Mouse (Mus musculus): ENCODE measurements around the gene Erp27. TPM values are rescaled to one million over a fixed set of nuclear protein-coding genes. Genes with fewer than 3 reads are reported as not detected.
"Not testable (repeated sequence)": the region's sequence is repeated elsewhere in the genome, so short reads cannot be mapped to it uniquely, and the experiment has no call there.

The Erp27 gene
- total and polyA plus RNA-seq, 2 experiments from 2014 or later, result 0.19 to 0.92 TPM

DNA sequence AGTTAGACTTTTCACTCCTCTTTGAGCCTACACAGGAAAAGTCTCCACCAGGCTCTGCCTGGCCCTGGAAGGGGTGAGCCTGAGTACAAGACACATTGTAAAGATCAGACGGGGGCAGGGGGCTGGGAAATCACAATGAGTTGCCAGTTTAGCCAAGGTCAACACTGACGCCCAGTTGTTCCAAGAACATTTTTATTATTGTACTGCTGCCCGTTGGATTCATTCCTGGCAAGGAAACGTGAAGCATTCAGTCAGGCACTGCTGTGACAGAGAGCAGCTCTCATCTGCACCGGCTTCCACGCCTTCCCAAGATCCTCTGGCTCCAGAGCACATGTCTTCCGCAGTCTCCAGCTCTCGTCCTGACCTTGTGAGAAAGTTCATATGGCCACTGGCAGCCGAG, 34.1 kb downstream of the Erp27 start:
- Histone ChIP-seq H3K27me3 (ENCODE audit: insufficient read depth, low read length) (no peaks in the 10 kb centered on the region), H3K4me2 (ENCODE audit: low read depth) (no peak overlapping the region), H3K36me3 (ENCODE audit: insufficient read depth) (no peaks in the 10 kb centered on the region), H3K4me1 (ENCODE audit: insufficient read depth) (no peaks in the 10 kb centered on the region), H3K4me3 (ENCODE audit: low read depth, low read length) (no peak overlapping the region), H3K9me3 (ENCODE audit: low read length) (no peaks in the 10 kb centered on the region), H3K9ac (no peak overlapping the region), H3K27ac (ENCODE audit: low read depth, low read length) (no peak overlapping the region)
- TF ChIP-seq CTCF (IDR thresholded peaks at IDR 0.05; ENCODE audit: low read depth), result no peak
- 78% methylated on average over 9 of the region's 9 CpGs for WGBS
- DNase-seq (no peak), ATAC-seq (no peak)

DNA sequence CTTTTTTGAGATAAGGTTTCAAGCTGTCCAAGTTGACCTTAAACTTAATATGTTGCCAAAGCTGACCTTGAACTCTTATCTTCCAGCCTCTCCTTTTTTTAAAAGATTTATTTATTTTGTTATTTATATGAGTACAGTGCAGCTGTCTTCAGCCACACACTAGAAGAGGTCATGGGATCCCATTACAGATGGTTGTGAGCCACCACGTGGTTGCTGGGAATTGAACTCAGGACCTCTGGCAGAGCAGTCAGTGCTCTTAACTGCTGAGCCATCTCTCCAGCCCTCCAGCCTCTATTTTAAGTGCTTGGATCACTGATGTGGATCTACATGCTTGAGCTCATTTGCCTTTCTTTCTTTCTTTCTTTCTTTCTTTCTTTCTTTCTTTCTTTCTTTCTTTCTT, 37.2 kb downstream of the Erp27 start:
- not testable (repeated sequence) for H3K9me3 ChIP-seq (ENCODE audit: low read length); H3K4me1 ChIP-seq (ENCODE audit: insufficient read depth); H3K4me3 ChIP-seq (ENCODE audit: low read depth, low read length); H3K27me3 ChIP-seq (ENCODE audit: insufficient read depth, low read length); H3K27ac ChIP-seq (ENCODE audit: low read depth, low read length); H3K9ac ChIP-seq; ATAC-seq; H3K36me3 ChIP-seq (ENCODE audit: insufficient read depth); H3K4me2 ChIP-seq (ENCODE audit: low read depth); DNase-seq
- WGBS, result 55% methylated on average over 1 of the region's 1 CpGs

DNA sequence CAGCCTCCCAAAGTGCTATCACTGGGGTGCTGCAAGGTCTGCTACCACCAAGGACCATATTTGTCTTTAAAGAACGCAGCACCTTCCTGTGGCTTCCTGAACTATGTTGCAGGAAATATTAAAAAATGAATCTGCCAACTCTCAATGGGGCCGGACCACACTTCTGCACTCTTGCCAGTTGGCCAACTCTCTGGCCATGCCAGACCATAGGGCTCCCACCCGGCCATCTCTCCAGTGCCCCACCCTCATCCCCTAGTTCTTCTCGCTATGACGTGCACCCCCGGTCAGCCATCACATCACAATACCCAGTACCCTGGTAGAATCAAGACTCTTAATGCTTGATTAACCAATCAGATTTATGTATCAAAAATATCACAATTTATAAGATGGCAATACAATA, 38.0 kb downstream of the Erp27 start:
- H3K9me3 ChIP-seq (ENCODE audit: low read length), result no peaks in the 10 kb centered on the region
- no peak overlapping the region for H3K27ac ChIP-seq (ENCODE audit: low read depth, low read length)
- H3K9ac ChIP-seq, result no peak overlapping the region
- H3K36me3 ChIP-seq (ENCODE audit: insufficient read depth), result no peaks in the 10 kb centered on the region
- no peak overlapping the region for H3K4me3 ChIP-seq (ENCODE audit: low read depth, low read length)
- TF ChIP-seq CTCF (IDR thresholded peaks at IDR 0.05; ENCODE audit: low read depth), result no peak
- whole genome bisulfite sequencing, result 92% methylated on average over 6 of the region's 6 CpGs
- H3K4me2 ChIP-seq (ENCODE audit: low read depth), result no peak overlapping the region
- DNase-seq, result no peak
- no peaks in the 10 kb centered on the region for H3K27me3 ChIP-seq (ENCODE audit: insufficient read depth, low read length)
- H3K4me1 ChIP-seq (ENCODE audit: insufficient read depth), result no peaks in the 10 kb centered on the region
- no peak for ATAC-seq

DNA sequence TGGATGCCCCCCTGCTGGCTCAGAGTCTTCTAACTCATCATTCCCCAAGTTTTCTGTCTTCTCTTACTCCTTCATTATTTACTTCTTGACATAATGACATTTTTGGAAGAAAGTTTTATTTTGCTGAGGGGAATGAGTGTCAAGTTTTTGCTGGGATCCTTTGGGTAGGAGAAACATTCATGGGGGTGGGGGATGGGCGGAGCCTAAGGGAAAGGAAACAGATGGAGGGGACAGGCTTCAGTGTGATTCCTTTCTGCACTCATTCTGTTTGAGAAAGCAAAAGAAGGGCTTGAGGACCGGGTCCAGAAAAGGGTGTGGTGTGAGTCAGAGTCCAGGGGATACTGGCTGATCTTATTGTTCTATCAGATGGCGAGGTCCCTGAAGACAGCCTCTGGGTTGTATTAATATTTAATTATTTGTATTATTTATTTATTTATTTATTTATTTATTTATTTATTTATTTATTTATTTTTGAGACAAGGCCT, 38.5 kb downstream of the Erp27 start:
- no peak overlapping the region for H3K4me2 ChIP-seq (ENCODE audit: low read depth)
- ATAC-seq (no peak), DNase-seq (no peak)
- no peak overlapping the region for H3K4me3 ChIP-seq (ENCODE audit: low read depth, low read length)
- H3K4me1 ChIP-seq (ENCODE audit: insufficient read depth), result no peaks in the 10 kb centered on the region
- H3K27me3 ChIP-seq (ENCODE audit: insufficient read depth, low read length), result no peaks in the 10 kb centered on the region
- H3K36me3 ChIP-seq (ENCODE audit: insufficient read depth), result no peaks in the 10 kb centered on the region
- 90% methylated on average over 3 of the region's 3 CpGs for WGBS
- TF ChIP-seq CTCF (IDR thresholded peaks at IDR 0.05; ENCODE audit: low read depth), result no peak
- H3K27ac ChIP-seq (ENCODE audit: low read depth, low read length), result no peak overlapping the region
- no peak overlapping the region for H3K9ac ChIP-seq
- no peaks in the 10 kb centered on the region for H3K9me3 ChIP-seq (ENCODE audit: low read length)

DNA sequence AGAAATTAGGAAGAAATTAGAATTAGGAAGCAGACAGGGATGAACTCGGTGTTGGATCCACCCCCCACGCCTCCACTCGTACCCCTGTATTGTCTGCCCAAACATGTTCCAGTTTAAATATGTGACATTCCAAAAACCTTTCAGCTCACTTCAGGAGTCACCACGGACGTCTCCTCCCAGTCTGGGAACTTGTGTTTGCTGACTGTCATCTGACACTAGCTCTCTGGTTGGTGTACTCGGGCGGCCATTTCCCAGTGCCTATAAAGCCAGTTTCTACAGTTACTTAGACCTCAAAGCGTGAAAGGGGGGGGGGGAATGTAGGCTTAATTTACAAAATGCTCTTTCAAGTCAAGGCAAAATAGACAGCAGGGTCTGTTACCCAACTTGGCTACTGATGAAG, 40.3 kb downstream of the Erp27 start:
- Histone ChIP-seq H3K36me3 (ENCODE audit: insufficient read depth) (no peaks in the 10 kb centered on the region), H3K27me3 (ENCODE audit: insufficient read depth, low read length) (no peaks in the 10 kb centered on the region), H3K4me1 (ENCODE audit: insufficient read depth) (no peaks in the 10 kb centered on the region), H3K27ac (ENCODE audit: low read depth, low read length) (no peak overlapping the region), H3K9ac (no peak overlapping the region), H3K4me3 (ENCODE audit: low read depth, low read length) (no peak overlapping the region), H3K9me3 (ENCODE audit: low read length) (no peaks in the 10 kb centered on the region), H3K4me2 (ENCODE audit: low read depth) (no peak overlapping the region)
- no peak for ATAC-seq
- no peak for TF ChIP-seq CTCF (IDR thresholded peaks at IDR 0.05; ENCODE audit: low read depth)
- 80% methylated on average over 8 of the region's 8 CpGs for WGBS
- DNase-seq, result no peak

DNA sequence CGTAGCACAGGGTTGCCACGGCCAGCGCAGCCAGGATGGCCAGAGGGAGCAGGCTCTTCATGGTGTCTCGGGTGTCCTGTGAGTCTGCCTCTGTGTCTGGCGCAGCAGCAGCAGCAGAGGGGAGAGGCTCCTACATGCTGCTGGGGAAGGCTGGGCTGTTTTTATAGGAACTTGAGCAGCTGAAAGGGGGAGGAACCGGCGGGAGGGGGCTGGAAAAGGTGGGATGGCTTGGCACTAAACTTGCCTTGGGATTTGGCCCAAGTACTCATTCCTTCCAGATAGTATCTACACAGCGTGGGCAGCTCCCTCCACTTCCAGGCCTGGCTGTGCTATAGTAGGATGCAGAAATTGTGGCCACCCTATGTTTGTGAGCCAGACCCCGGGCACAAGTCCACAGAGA, 46.3 kb downstream of the Erp27 start, which contains the start of gene Mgp:
Mgp (minus strand) TSS at position 154 of the 400 bp plus-strand sequence.
- 62% methylated on average over 9 of the region's 9 CpGs for WGBS

DNA sequence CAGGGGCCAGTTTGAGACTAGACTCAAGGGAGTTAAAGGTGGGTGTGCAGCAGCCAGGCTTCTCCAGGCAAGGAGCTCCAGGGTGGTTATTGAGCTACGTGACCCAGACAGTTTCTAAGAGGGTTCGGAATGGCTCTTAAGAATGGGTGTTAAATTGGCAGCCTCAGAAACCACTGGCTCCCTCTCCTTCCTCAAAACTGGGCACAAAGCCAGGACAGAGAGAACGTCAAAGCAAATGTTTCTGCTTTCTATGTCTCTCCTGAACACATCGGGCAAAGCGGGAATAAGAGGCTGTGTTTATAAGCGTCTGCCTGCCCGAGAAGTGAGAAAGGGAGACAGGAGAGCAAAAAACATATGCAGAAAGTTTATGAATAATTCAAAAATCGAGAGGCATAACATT, 47.4 kb downstream of the Erp27 start:
- Histone ChIP-seq H3K27ac (ENCODE audit: low read depth, low read length) (no peak overlapping the region), H3K4me3 (ENCODE audit: low read depth, low read length) (no peak overlapping the region), H3K36me3 (ENCODE audit: insufficient read depth) (no peaks in the 10 kb centered on the region), H3K4me2 (ENCODE audit: low read depth) (no peak overlapping the region), H3K4me1 (ENCODE audit: insufficient read depth) (no peaks in the 10 kb centered on the region), H3K9me3 (ENCODE audit: low read length) (no peaks in the 10 kb centered on the region), H3K9ac (no peak overlapping the region), H3K27me3 (ENCODE audit: insufficient read depth, low read length) (no peaks in the 10 kb centered on the region)
- WGBS, result 14% methylated on average over 8 of the region's 8 CpGs
- TF ChIP-seq CTCF (IDR thresholded peaks at IDR 0.05; ENCODE audit: low read depth), result no peak
- ATAC-seq (no peak), DNase-seq (peak; percentile 45)

More for the DNA sequence above, 46.3 kb downstream of the Erp27 start, which contains the start of gene Mgp:
- TF ChIP-seq CTCF (IDR thresholded peaks at IDR 0.05; ENCODE audit: low read depth), result no peak
- Histone ChIP-seq H3K9me3 (ENCODE audit: low read length) (no peaks in the 10 kb centered on the region), H3K27ac (ENCODE audit: low read depth, low read length) (no peak within 1 kb of the TSS), H3K9ac (no peak within 1 kb of the TSS), H3K4me1 (ENCODE audit: insufficient read depth) (no peaks in the 10 kb centered on the region), H3K36me3 (ENCODE audit: insufficient read depth) (no peaks in the 10 kb centered on the region), H3K4me3 (ENCODE audit: low read depth, low read length) (no peak within 1 kb of the TSS), H3K27me3 (ENCODE audit: insufficient read depth, low read length) (no peaks in the 10 kb centered on the region), H3K4me2 (ENCODE audit: low read depth) (no peak within 1 kb of the TSS)
- DNase-seq, result no peak
- ATAC-seq, result no peak

DNA sequence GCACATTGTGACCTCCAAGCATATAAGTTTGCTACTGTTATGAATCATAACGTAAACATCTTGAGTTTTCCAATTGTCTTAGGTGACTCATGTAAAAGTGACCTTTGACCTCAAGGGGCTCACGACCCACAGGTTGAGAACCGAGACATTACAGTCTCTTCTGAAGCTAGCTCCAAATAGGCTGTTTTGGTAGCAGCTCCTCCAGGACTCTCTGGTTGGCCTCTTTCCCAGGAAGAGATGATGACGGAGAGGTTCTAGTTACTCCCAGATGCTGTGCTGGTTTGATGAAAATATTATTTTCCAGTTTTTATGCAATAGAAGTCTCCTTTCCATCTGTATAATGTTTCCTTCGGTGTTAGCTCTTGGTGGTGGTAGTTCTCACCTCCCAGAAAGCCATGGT, 53.1 kb downstream of the Erp27 start:
- no peak for TF ChIP-seq CTCF (IDR thresholded peaks at IDR 0.05; ENCODE audit: low read depth)
- H3K27ac ChIP-seq (ENCODE audit: low read depth, low read length), result no peak overlapping the region
- no peaks in the 10 kb centered on the region for H3K4me1 ChIP-seq (ENCODE audit: insufficient read depth)
- ATAC-seq, result no peak
- no peaks in the 10 kb centered on the region for H3K9me3 ChIP-seq (ENCODE audit: low read length)
- H3K4me3 ChIP-seq (ENCODE audit: low read depth, low read length), result no peak overlapping the region
- DNase-seq, result no peak
- no peaks in the 10 kb centered on the region for H3K27me3 ChIP-seq (ENCODE audit: insufficient read depth, low read length)
- H3K9ac ChIP-seq, result no peak overlapping the region
- no peaks in the 10 kb centered on the region for H3K36me3 ChIP-seq (ENCODE audit: insufficient read depth)
- H3K4me2 ChIP-seq (ENCODE audit: low read depth), result no peak overlapping the region
- 81% methylated on average over 5 of the region's 5 CpGs for WGBS
